Mouse (Mus musculus) MN1 (cell line): ENCODE results near the gene Vwa5b2.

ENCODE experiments used
- DNase-seq: peaks from one replicate; pipeline ENCODE4 v3.0.0-alpha.2; 2016; ENCODE audit warnings: low spot score

Gene Vwa5b2

GRCm38 (mm10) chr16:20589366-20589938, at the start of gene Vwa5b2:
Vwa5b2 (plus strand) TSS chr16:20589471.
- peak; percentile 25 for DNase-seq

DNA sequence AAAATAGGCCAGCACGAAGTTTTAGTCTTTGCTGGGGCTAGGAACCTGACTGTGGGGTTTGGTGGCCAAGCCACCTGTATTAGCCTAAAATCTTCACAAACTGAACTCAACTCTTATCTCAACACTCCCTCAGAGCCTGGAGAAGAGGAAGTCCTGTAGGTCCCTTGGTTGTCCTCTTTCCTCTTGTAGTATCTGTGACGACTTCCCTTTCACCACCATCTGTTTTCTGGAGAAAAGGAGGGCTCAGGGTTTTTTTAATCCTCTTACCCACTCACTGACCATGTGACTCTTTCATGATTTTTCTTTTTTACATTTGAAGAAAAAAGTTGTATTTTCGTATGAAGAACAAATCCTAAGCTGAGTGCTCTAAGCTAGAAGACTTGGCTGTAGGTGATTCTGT, 49.6 kb upstream of the Vwa5b2 start:
- DNase-seq = no peak

DNA sequence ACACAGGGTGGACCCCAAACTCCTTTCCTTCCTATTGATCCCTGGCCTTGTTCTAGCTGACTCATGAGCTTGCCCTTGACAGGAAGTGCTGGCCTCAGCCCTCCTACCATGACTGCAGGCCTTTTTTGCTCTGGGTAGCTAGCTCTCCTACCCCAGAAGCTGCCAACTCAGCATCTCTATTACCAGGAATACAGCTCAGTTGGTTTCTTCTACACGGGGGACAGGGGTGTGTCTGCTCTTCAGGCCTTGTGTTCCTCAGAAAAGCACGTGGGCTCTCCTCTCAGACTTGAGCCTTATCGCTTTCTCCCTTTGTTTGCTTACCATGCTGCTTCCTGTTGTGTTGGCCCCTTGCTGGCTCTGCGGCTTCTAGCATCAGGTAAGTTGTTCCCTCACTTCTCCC, 48.8 kb upstream of the Vwa5b2 start:
- no peak for DNase-seq

- DNase-seq = no peak
Observed at GRCm38 (mm10) chr16:20545696-20546095, 43.6 kb upstream of the Vwa5b2 start.

GRCm38 (mm10) chr16:20547423-20547822, 41.8 kb upstream of the Vwa5b2 start:
- DNase-seq = no peak

DNA sequence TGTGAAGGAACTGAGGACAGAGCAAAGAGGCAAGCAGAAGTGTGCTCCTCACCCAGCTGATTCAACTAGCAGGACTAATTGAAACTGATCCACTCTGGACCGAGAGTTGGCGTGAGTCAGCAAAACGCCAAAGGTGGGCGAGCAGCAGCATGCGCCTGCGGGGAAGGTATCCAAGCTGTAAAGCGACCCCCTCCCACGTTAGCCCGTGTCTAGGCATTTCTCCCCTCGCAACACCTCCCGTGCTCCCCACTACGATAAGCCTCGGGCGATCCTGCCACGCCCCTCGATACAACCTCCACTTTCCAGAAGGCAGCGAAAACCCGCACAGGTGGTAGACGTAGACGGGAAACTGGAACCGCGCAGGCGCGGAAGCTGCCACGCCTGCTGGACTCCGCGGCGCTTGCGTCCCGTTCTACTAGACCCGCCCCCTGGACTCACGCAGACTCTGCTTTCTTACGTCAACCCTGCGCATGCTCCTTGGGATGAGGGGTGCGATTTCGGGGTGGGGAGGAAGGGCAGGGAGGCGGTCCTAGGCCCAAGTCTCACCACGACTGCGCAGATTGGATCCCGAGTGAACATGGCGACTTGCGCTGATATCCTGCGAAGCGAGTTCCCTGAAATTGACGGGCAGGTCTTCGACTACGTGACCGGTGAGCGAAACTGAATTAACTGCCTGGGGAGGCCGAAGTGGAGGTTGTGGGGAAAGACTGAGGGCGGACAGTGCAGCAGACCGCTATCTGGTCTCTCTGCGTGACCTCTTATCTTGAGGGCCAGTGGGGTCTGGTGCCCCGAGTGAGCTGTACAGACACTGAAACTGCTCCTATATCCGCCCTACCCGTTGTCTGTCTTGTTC, 40.9 kb upstream of the Vwa5b2 start, which contains the start of gene Abcf3:
Abcf3 (plus strand) TSS at position 482 of the 853 bp plus-strand sequence.
- peak; percentile 98 for DNase-seq

- no peak for DNase-seq
Observed at GRCm38 (mm10) chr16:20549161-20549560, 40.1 kb upstream of the Vwa5b2 start.

- DNase-seq = no peak
Observed at GRCm38 (mm10) chr16:20551691-20552090, 37.6 kb upstream of the Vwa5b2 start.

DNA sequence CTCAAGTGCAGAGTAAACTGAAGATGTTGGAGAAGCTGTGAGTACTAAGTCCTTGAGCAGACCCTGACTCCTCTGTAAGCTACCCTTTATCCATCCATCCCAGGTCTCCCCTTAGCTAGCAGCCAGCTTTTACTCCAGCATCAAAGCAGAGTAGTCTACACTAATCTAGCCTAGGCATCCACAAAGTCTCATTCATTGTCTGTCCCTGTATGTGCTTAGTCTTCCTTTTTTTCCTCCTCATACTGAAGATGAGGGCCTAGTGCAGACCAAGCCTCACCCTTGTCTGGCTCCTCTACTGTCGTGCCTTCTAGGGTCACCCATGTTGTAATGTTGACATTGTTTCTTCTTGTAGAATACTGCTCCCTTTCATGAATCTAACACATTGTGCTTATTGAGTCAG, 36.7 kb upstream of the Vwa5b2 start:
- no peak for DNase-seq

DNA sequence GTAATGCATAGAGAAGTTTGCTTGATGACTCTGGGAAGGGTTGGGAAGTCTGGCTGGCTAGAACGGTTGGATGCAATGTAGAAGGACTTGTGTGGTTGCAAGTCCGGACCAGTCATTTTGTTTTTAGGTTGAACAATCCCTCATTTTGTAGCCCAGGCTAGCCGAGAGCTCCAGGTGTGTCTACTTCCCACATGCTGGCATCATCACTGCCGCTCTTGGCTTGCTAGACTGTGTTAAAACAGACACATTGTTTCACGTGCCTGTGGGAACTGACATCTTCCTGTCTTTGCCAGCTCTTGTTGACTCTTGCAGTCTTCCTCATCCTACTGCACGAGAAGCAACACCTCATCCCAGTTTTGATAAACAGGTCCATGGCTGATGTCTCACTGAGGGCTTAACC, 34.3 kb upstream of the Vwa5b2 start:
- DNase-seq = no peak

- DNase-seq = no peak
Observed at GRCm38 (mm10) chr16:20557381-20557780, 31.9 kb upstream of the Vwa5b2 start.

DNA sequence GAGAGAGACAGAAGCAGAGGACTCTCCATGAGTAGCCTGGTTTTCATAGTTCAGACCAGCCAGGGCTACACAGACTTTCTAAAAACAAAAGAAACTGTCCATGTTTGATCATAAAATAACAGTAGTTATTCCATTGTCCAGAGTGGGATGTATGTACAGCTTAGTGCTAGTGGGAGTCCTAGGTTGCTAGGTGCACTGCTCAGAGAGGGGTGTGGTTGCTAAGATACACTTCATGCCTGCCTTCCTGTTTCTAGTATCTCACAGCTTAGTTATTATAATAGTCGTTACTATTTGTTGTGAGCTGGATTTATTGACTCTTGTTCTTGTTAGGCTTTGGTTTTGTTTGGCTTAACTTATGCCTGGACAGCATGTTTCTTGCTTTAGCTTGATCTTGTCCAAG, 24.2 kb upstream of the Vwa5b2 start:
- DNase-seq = no peak

- peak; percentile 69 for DNase-seq
Observed at GRCm38 (mm10) chr16:20589939-20590679, 838 bp downstream of the Vwa5b2 start.

GRCm38 (mm10) chr16:20590680-20591038, 1.4 kb downstream of the Vwa5b2 start:
- DNase-seq = no peak

DNA sequence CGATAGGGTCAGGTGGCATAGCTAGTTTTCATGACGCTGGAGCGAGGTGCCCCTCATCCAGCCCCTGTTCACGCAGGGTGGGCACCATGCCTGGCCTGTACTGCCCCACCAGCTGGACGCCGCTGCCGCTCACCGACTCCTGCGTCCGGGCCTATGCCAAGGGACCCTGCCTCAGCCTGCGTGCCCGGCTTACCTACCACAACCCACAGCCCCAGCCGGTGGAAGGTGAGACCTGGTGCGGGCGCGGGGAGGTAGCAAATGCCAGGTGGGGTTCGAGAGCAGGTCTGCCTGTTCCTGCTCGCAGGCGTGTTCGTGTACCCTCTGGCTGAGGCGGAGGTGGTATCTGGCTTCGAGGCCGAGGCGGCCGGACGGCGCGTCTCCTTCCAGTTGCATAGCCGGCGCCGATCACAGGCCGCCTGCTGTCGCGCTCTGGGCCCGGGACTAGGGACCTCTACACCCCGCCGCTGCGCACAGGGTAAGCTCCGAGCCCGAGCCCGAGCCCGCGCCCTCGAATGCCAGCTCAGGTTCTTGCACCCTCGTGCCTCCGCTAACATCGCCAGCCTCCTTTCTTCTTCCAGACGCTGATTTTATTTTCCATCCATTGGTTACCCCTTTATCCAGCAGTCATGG, 1.9 kb downstream of the Vwa5b2 start:
- DNase-seq = no peak

DNA sequence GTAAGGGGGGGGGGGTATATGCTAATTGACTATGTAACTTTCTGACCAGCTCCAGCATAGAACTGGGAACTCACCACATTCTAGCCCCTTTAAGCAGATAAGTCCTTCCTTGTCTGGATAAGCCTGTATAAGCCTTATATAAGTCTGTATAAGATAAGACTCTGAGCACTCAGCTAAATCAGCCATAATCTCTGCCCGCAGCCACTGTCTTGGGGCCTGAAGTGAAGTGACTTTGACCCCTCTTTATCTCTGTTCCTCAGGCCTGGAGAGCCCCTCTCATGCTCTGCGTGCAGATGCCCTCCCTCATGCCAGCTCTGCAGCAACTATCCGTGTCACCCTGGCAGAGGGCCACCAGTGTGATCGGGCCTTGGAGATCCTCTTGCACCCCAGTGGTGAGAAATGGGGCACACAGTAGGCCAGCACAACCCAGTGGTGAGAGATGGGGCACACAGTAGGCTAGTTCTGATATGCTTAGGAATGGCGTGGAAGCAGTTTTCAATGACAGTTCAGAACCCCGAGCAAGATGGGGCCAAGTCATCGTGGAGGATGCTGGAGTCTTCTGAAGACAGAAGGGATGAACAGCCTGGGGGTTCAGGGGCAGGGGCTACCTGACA, 5.9 kb downstream of the Vwa5b2 start:
- no peak for DNase-seq

- no peak for DNase-seq
Observed at GRCm38 (mm10) chr16:20595737-20596136, 6.5 kb downstream of the Vwa5b2 start.

DNA sequence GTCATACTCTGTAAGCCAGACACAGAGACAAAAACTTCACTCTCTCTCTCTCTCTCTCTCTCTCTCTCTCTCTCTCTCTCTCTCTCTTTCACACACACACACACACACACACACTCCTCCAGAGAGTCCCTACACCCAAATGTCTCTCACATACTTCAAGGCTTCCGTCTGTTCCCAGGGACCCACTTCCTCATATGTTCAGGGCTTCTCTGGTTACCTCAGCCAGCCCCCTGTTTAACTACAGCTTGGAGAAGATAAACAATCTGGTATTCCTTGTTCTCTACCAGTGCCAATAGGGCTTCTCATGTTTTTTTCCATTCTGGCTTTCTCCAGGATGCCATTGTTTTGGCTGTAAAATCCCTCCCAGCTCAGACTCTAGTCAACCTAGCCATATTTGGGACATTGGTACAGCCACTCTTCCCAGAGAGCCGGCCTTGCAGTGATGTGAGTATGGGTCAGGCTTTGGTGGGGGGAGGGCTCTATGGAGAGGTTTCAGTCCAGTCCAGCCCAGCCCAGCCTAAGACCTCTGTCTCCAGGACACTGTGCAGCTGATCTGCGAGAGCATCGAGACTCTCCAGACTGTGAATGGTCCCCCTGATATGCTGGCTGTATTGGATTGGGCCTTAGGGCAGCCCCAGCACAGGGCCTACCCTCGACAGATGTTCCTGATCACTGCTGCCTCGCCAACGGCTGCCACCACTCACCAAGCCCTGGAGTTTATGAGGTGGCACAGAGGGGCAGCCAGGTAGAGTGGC, 7.6 kb downstream of the Vwa5b2 start:
- DNase-seq = no peak

DNA sequence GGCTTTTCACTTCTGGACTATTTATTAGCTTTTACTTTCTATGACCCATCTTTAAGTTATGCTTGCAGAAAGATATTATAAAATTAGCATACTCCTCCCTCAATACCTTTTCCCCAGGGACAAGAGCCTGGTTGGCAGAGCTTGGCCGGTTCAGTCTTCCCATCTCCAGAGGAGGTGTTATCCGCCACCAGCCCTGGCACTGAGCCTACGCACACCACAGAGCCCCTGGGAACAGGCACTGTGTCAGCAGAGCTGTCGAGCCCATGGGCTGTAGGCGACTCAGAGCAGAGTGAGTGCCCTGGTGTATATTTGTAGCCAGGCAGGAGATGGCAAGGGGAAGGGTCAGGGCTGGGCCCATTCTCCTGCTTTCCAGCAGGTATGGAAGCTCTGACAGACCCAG, 11.2 kb downstream of the Vwa5b2 start:
- peak; percentile 50 for DNase-seq

GRCm38 (mm10) chr16:20604705-20605104, 15.4 kb downstream of the Vwa5b2 start:
- DNase-seq = peak; percentile 23
